Mouse (Mus musculus): ENCODE data around the gene Galnt18.

- TF ChIP-seq CTCF (IDR thresholded peaks at IDR 0.05) (no peak), EP300 (IDR thresholded peaks at IDR 0.05) (no peak)
Observed at GRCm38 (mm10) chr7:111518581-111519242, 261.1 kb downstream of the Galnt18 start.
